Mouse (Mus musculus): ENCODE measurements at regions not wholly inside any gene's neighbourhood (a gene's known extent, or its start where the extent isn't known, plus 50 kb on each side); places are given as distances from the start of the nearest gene placed in this dataset.

DNA sequence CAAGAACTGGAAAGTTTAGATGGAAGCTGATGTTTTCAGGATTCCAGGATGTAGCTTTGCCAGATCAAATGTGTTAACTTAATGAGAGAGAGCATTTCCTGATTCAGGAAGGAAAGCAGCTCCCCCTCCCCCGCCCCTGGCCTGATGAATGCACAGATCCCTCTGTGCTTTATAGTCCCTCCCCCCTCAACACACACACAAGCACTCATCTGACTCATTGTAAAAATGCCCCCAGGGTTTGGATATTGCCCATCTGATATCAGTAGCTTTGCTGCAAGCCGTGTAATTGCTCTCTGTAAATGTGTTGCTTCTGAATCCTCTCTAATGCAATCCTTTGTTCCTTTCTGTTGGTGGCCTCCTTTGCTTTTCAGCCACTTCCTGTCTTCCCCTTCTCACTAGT lies 221.5 kb upstream of the Cxxc4 start:
- no peak for TF ChIP-seq POLR2A (IDR thresholded peaks at IDR 0.05; ENCODE audit: borderline replicate concordance, control insufficient read depth, low read depth, low read length)
- TF ChIP-seq CTCF (IDR thresholded peaks at IDR 0.05; ENCODE audit: control insufficient read depth, insufficient read depth, low read length), result no peak

Data from bone marrow, adult 2 months (tissue).